Mouse (Mus musculus): Measurements from ENCODE around the gene Aqp2. TPM values are rescaled to one million over a fixed set of nuclear protein-coding genes. Genes with fewer than 3 reads are reported as not detected.
A peak's percentile ranks its signal among the peaks of the same experiment; 100 is the strongest.

Aqp2 gene
- polyA plus RNA-seq, 2 experiments, result not detected

DNA sequence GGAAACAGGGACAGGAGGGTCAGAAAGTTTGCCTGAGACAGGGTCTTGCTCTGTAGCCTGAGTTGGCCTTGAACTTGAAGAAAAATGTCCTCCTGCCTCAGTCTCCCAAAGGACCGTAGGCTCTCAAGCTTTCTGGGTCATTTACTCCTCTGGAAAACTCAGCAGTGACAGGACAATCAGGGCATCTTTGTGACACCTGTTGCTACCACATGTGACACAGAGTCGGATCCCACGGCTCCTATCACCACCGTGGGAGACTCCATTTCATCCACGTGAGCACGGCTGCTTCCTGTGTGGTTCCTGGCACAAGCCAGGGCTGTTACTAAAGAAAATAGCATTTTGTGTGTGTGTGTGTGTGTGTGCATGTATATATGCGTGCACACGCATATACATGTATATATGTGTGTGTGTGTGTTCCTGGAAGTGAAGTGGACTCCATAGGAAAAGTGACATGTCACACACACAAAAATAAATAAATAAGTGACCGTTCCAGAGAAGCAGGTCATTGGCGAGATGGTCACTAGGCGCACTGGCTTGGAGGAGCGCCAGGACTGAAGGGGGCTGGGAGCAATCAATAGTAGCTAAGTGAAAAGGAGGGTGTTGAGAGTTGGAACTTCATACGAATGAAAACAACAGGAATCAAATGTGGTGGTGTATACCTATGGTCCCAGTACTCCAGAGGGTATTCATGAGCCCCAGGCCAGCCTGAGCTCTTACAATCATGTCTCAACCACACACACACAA is 29.7 kb downstream of the Aqp2 start:
- DNase-seq (ENCODE audit: low spot score) (no peak), ATAC-seq (ENCODE audit: low FRiP score, low read depth) (no peak)
- H3K4me2 ChIP-seq (replicated peaks; ENCODE audit: low read depth, low read length, severe bottlenecking), result no peak overlapping the region
- H3K4me1 ChIP-seq (ENCODE audit: control insufficient read depth, insufficient read depth, low read length), result peaks cover 8% of the 10 kb centered on the region
- no peaks in the 10 kb centered on the region for H3K27me3 ChIP-seq (ENCODE audit: control insufficient read depth, insufficient read depth, low read length)
- H3K36me3 ChIP-seq (ENCODE audit: control insufficient read depth, insufficient read depth, low read length), result no peaks in the 10 kb centered on the region
- no peaks in the 10 kb centered on the region for H3K9me3 ChIP-seq (ENCODE audit: control insufficient read depth, low read length)
- WGBS, result 74% methylated on average over 13 of the region's 13 CpGs
- H3K27ac ChIP-seq (replicated peaks; ENCODE audit: low read depth, low read length), result no peak overlapping the region
- H3K9ac ChIP-seq (ENCODE audit: low read depth, low read length, severe bottlenecking), result no peak overlapping the region
- TF ChIP-seq POLR2A (IDR thresholded peaks at IDR 0.05; ENCODE audit: borderline replicate concordance, extremely low read depth, insufficient read depth, insufficient read length), result no peak
- H3K4me3 ChIP-seq (replicated peaks; ENCODE audit: low read length), result no peak overlapping the region

DNA sequence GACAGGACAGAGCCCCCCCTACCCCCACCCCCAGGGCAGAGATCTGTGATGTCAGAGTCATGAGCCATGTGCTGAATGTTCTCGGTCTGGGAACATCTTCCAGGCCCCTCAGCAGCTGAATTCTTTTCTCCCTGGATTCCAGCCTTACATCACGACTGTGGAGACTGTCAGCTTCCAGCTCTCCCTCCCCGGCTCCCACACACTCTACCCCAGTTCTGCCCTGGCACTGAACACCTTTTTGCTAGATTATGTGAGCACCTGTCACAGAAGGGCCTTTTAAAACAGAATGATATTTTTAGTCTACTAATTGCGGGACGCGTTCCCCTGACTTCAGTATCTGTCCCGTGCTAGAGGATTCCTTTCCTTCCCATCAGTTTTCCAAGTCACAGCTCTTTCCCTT is 32.7 kb downstream of the Aqp2 start:
- Histone ChIP-seq H3K4me3 (replicated peaks; ENCODE audit: low read length) (no peak overlapping the region), H3K9me3 (ENCODE audit: control insufficient read depth, low read length) (no peaks in the 10 kb centered on the region), H3K9ac (ENCODE audit: low read depth, low read length, severe bottlenecking) (no peak overlapping the region), H3K36me3 (ENCODE audit: control insufficient read depth, insufficient read depth, low read length) (no peaks in the 10 kb centered on the region), H3K27ac (replicated peaks; ENCODE audit: low read depth, low read length) (no peak overlapping the region), H3K4me1 (ENCODE audit: control insufficient read depth, insufficient read depth, low read length) (peaks cover 14% of the 10 kb centered on the region), H3K4me2 (replicated peaks; ENCODE audit: low read depth, low read length, severe bottlenecking) (no peak overlapping the region), H3K27me3 (ENCODE audit: control insufficient read depth, insufficient read depth, low read length) (no peaks in the 10 kb centered on the region; the same call in 1 of the 2 replicates)
- ATAC-seq (ENCODE audit: low FRiP score, low read depth), result no peak
- WGBS, result 60% methylated on average over 7 of the region's 7 CpGs
- no peak for DNase-seq (ENCODE audit: low spot score)
- no peak for TF ChIP-seq POLR2A (IDR thresholded peaks at IDR 0.05; ENCODE audit: borderline replicate concordance, extremely low read depth, insufficient read depth, insufficient read length)

DNA sequence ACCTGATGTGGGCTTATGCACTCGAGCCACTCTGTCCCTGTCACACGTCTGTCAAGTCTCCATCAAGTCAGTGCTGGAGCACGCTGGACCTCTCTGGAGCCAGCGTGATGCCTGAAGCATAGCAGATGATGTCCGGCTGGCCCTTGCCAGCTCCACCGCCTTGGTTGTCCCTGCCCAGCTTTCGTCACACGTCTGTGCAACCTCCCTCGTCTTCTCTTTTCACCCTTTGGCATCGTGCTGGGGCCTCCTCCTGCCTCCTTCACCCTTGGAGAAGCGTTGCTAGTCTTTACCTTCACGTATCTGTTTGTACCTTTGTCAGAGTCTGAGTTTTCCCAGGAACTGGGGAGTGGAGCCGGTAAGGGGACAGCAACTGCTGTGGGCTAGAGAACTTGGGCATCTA is 35.4 kb downstream of the Aqp2 start:
- no peaks in the 10 kb centered on the region for H3K36me3 ChIP-seq (ENCODE audit: control insufficient read depth, insufficient read depth, low read length)
- DNase-seq (ENCODE audit: low spot score), result no peak
- no peak overlapping the region for H3K4me2 ChIP-seq (replicated peaks; ENCODE audit: low read depth, low read length, severe bottlenecking)
- 75% methylated on average over 13 of the region's 13 CpGs for WGBS
- no peak overlapping the region for H3K4me3 ChIP-seq (replicated peaks; ENCODE audit: low read length)
- no peaks in the 10 kb centered on the region for H3K9me3 ChIP-seq (ENCODE audit: control insufficient read depth, low read length)
- no peak for ATAC-seq (ENCODE audit: low FRiP score, low read depth)
- no peak overlapping the region for H3K27ac ChIP-seq (replicated peaks; ENCODE audit: low read depth, low read length)
- no peak overlapping the region for H3K9ac ChIP-seq (ENCODE audit: low read depth, low read length, severe bottlenecking)
- peaks cover 6% of the 10 kb centered on the region; the same call in 1 of the 2 replicates for H3K4me1 ChIP-seq (ENCODE audit: control insufficient read depth, insufficient read depth, low read length)
- TF ChIP-seq POLR2A (IDR thresholded peaks at IDR 0.05; ENCODE audit: borderline replicate concordance, extremely low read depth, insufficient read depth, insufficient read length), result no peak
- no peaks in the 10 kb centered on the region; the same call in 1 of the 2 replicates for H3K27me3 ChIP-seq (ENCODE audit: control insufficient read depth, insufficient read depth, low read length)

DNA sequence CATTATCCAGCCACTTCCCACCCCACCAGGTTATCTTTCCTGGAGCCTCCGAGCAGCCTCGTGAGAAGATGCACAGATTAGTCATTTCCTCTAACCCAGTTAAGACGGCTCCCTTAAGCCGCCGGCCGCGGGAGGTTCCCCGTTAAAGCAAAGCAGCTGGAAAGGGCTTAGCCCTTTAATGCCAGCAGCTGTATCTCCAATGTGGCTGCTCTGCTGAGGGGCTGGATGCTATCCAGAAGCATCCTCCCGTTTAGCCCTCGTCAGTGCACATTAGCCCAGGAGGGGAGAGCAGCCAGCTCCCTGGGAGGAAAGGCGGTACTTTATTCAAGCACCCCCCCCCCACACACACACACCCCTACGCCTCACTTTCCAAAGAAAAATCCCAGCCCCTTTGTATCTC is 35.9 kb downstream of the Aqp2 start:
- peak overlapping the region; percentile 7; the same call in 1 of the 2 replicates for H3K27ac ChIP-seq (replicated peaks; ENCODE audit: low read depth, low read length)

DNA sequence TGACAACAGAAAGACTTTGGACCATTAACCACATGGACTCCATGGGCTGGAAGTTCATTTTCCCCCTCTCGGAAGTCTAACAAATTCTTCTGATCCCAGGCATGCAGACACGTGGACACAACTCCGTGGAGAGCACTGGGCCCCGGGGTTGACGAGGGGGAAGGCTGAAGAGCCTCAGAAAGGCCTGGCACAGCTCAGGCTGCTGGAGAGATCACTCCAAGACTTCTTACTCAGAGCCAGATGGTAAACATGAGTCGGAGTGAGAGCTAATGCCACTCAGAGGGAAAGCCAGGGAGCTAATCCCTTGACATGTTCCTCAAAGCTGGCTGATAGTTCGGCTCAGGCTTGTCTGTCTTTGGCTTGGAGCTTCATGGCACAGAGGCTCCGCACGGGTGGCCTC is 36.4 kb downstream of the Aqp2 start:
- Histone ChIP-seq H3K27me3 (ENCODE audit: control insufficient read depth, insufficient read depth, low read length) (no peaks in the 10 kb centered on the region; the same call in 1 of the 2 replicates), H3K9ac (ENCODE audit: low read depth, low read length, severe bottlenecking) (no peak overlapping the region), H3K4me1 (ENCODE audit: control insufficient read depth, insufficient read depth, low read length) (peaks cover 6% of the 10 kb centered on the region; the same call in 1 of the 2 replicates), H3K27ac (replicated peaks; ENCODE audit: low read depth, low read length) (no peak overlapping the region; the same call in 1 of the 2 replicates), H3K9me3 (ENCODE audit: control insufficient read depth, low read length) (no peaks in the 10 kb centered on the region), H3K36me3 (ENCODE audit: control insufficient read depth, insufficient read depth, low read length) (peaks cover 7% of the 10 kb centered on the region; the same call in 1 of the 2 replicates), H3K4me2 (replicated peaks; ENCODE audit: low read depth, low read length, severe bottlenecking) (no peak overlapping the region), H3K4me3 (replicated peaks; ENCODE audit: low read length) (no peak overlapping the region)
- 32% methylated on average over 9 of the region's 9 CpGs for WGBS
- ATAC-seq (ENCODE audit: low FRiP score, low read depth), result no peak; the same call in 1 of the 2 replicates
- DNase-seq (ENCODE audit: low spot score), result peak; percentile 20
- no peak for TF ChIP-seq POLR2A (IDR thresholded peaks at IDR 0.05; ENCODE audit: borderline replicate concordance, extremely low read depth, insufficient read depth, insufficient read length)

More for the DNA sequence above, 35.9 kb downstream of the Aqp2 start:
- 5% methylated on average over 12 of the region's 12 CpGs for WGBS
- Histone ChIP-seq H3K9me3 (ENCODE audit: control insufficient read depth, low read length) (no peaks in the 10 kb centered on the region), H3K4me3 (replicated peaks; ENCODE audit: low read length) (no peak overlapping the region), H3K9ac (ENCODE audit: low read depth, low read length, severe bottlenecking) (no peak overlapping the region), H3K4me1 (ENCODE audit: control insufficient read depth, insufficient read depth, low read length) (peaks cover 6% of the 10 kb centered on the region; the same call in 1 of the 2 replicates), H3K4me2 (replicated peaks; ENCODE audit: low read depth, low read length, severe bottlenecking) (peak overlapping the region; percentile 22; the same call in 1 of the 2 replicates), H3K27me3 (ENCODE audit: control insufficient read depth, insufficient read depth, low read length) (no peaks in the 10 kb centered on the region; the same call in 1 of the 2 replicates), H3K36me3 (ENCODE audit: control insufficient read depth, insufficient read depth, low read length) (peaks cover 4% of the 10 kb centered on the region; the same call in 1 of the 2 replicates)
- TF ChIP-seq POLR2A (IDR thresholded peaks at IDR 0.05; ENCODE audit: borderline replicate concordance, extremely low read depth, insufficient read depth, insufficient read length), result no peak
- DNase-seq (ENCODE audit: low spot score) (peak; percentile 71), ATAC-seq (ENCODE audit: low FRiP score, low read depth) (peak; percentile 72; the same call in 1 of the 2 replicates)

Measured in limb, embryonic 14.5 days (tissue).